Mouse (Mus musculus) liver, adult 2 months (tissue): ENCODE measurements around the gene Snrpd2. TPM values are rescaled to one million over a fixed set of nuclear protein-coding genes. Genes with fewer than 3 reads are reported as not detected.

Source experiments
- DNase-seq: peaks from one replicate; pipeline ENCODE4 v3.0.0-alpha.2; 2011; ENCODE audit warnings: low read depth, low spot score; ENCODE audit errors: extremely low read depth
- H3K27ac ChIP-seq: fragments of 200-500 bp; replicated peaks from 2 replicates; pipeline ENCODE4 v1.5.1; 2012; ENCODE audit warnings: low read depth, mild to moderate bottlenecking, control low read depth, inconsistent platforms, low read length; ENCODE audit not compliant: insufficient read depth
- H3K27me3 ChIP-seq: fragments of 200-500 bp; 2 replicates; pipeline ENCODE4 v1.6.1; 2012; ENCODE audit warnings: mild to moderate bottlenecking, moderate library complexity, low read length, inconsistent platforms; ENCODE audit not compliant: control insufficient read depth, insufficient read depth
- H3K36me3 ChIP-seq: fragments of 200-500 bp; 2 replicates; pipeline ENCODE4 v1.6.1; 2012; ENCODE audit warnings: low read length, inconsistent platforms; ENCODE audit not compliant: control insufficient read depth, insufficient read depth
- H3K4me1 ChIP-seq: fragments of 200-500 bp; 2 replicates; pipeline ENCODE4 v1.6.1; 2011; ENCODE audit warnings: low read length; ENCODE audit not compliant: control insufficient read depth, insufficient read depth
- H3K4me3 ChIP-seq: fragments of 200-500 bp; 2 replicates; pipeline ENCODE4 v1.5.1; 2011; ENCODE audit warnings: low read depth, mild to moderate bottlenecking, control low read depth, low read length, moderate library complexity; ENCODE audit not compliant: insufficient read depth
- H3K79me2 ChIP-seq: fragments of 200-500 bp; 2 replicates; pipeline ENCODE4 v1.6.1; 2012; ENCODE audit warnings: inconsistent platforms, mild to moderate bottlenecking, low read length, moderate library complexity; ENCODE audit not compliant: control insufficient read depth, insufficient read depth
- H3K9ac ChIP-seq: fragments of 200-500 bp; 2 replicates; pipeline ENCODE4 v1.6.1; 2012; ENCODE audit warnings: low read depth, mild to moderate bottlenecking, control low read depth, inconsistent platforms, low read length
- CTCF ChIP-seq: fragments of 200-500 bp; IDR thresholded peaks from 2 replicates; pipeline ENCODE4 v1.5.1; 2011; ENCODE audit warnings: low read depth, low read length, control low read depth
- POLR2A ChIP-seq: fragments of 200-500 bp; IDR thresholded peaks from 2 replicates; pipeline ENCODE4 v1.6.1; 2011; ENCODE audit warnings: low read length, control low read depth; ENCODE audit not compliant: insufficient read depth; ENCODE audit errors: extremely low read depth
- WGBS: fragments of 180-500 bp; shearing (Covaris S2); methylation state at CpG from one replicate; pipeline ENCODE4 v1.1.7; 2018; 5-methylcytosine and 5-hydroxymethylcytosine counted together
- polyA plus RNA-seq: library from polyadenylated mRNA; depleted of rRNA; stranded (reverse); fragments of >200 nt; gene quantifications from 2 replicates; pipeline ENCODE4 v1.2.3, GENCODE M21; 2012
- total RNA-seq: library from RNA; depleted of rRNA; stranded (reverse); fragments of >200 nt; gene quantifications from 2 replicates; pipeline ENCODE4 v1.2.3, GENCODE M21; 2014

The Snrpd2 gene
- total and polyA plus RNA-seq, 2 experiments = 16.4 to 28.4 TPM

DNA sequence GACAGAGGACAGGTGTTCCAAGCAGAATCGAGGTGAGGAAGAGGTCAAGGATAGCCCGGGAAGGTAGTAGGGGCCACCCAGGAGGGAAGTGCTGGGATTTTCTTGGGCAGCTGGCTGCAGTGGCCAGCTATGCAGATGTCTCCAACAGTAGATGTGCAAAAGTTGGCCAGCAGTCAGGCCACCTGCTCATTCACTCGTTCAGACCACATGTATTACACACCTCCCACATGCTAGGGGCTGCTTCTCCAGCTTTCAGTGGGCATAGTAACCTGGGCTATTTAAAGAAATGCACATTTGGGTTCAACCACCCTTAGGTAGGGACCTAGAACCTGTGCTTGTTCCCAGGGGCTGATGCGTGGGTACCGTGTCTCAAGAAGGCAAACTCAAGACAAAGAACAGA lies 21.8 kb upstream of the Snrpd2 start:
- no peaks in the 10 kb centered on the region for H3K36me3 ChIP-seq
- H3K4me1 ChIP-seq = peaks cover 10% of the 10 kb centered on the region; the same call in 1 of the 2 replicates
- WGBS = 93% methylated on average over 5 of the region's 5 CpGs
- no peak overlapping the region for H3K9ac ChIP-seq
- TF ChIP-seq POLR2A (no peak), CTCF (no peak)
- no peaks in the 10 kb centered on the region for H3K27me3 ChIP-seq
- DNase-seq = no peak
- peaks cover 9% of the 10 kb centered on the region; the same call in 1 of the 2 replicates for H3K79me2 ChIP-seq
- H3K4me3 ChIP-seq = no peak overlapping the region
- no peak overlapping the region for H3K27ac ChIP-seq

DNA sequence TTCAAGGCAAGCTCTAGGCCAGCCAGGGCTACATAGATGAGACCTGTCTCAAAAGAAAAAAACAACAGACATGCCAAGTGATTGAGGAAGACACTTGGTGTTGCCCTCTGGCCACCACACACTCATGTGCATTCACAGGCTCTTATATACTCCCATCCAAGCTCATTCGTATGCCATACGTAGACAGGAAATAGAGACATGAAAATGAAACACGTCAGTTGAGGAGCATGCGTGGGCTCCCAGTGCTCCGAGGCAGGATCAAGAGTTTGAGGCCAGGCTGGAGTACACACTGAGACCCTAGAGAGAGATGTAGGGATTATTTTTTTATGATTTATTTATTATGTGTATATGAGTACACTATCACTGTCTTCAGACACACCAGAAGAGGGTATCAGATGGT lies 20.1 kb upstream of the Snrpd2 start:
- H3K27ac ChIP-seq = no peak overlapping the region
- H3K9ac ChIP-seq = no peak overlapping the region
- H3K4me1 ChIP-seq = peaks cover 10% of the 10 kb centered on the region; the same call in 1 of the 2 replicates
- DNase-seq = no peak
- no peaks in the 10 kb centered on the region for H3K36me3 ChIP-seq
- no peak for TF ChIP-seq POLR2A
- no peak for TF ChIP-seq CTCF
- no peaks in the 10 kb centered on the region for H3K27me3 ChIP-seq
- H3K79me2 ChIP-seq = peaks cover 14% of the 10 kb centered on the region; the same call in 1 of the 2 replicates
- WGBS = 90% methylated on average over 5 of the region's 5 CpGs
- H3K4me3 ChIP-seq = no peak overlapping the region

DNA sequence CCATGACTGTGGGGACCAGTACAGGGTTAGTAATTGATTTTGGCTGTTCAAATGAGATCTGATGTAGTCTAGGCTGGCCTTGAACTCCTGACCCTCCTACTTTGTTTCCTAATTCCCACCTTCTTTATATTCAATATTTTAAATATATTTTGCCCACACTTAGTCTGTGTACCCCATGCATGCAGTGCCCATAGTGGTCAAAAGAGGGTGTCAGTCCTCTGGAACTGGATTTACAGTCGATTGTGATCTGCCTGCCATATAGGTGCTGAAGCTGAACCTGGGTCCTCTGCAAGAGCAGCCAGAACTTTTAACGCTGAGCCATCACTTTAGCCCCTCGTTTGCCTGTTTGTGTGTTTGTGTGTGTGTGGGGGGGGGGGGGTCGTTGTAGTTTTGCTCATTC lies 18.9 kb upstream of the Snrpd2 start:
- Histone ChIP-seq H3K36me3 (no peaks in the 10 kb centered on the region), H3K27me3 (no peaks in the 10 kb centered on the region), H3K27ac (peak overlapping the region; percentile 62), H3K9ac (no peak overlapping the region), H3K79me2 (peaks cover 9% of the 10 kb centered on the region; the same call in 1 of the 2 replicates), H3K4me3 (no peak overlapping the region), H3K4me1 (peaks cover 8% of the 10 kb centered on the region; the same call in 1 of the 2 replicates)
- 10% methylated on average over 4 of the region's 4 CpGs for WGBS
- peak; percentile 31 for DNase-seq
- TF ChIP-seq POLR2A (no peak), CTCF (no peak)

DNA sequence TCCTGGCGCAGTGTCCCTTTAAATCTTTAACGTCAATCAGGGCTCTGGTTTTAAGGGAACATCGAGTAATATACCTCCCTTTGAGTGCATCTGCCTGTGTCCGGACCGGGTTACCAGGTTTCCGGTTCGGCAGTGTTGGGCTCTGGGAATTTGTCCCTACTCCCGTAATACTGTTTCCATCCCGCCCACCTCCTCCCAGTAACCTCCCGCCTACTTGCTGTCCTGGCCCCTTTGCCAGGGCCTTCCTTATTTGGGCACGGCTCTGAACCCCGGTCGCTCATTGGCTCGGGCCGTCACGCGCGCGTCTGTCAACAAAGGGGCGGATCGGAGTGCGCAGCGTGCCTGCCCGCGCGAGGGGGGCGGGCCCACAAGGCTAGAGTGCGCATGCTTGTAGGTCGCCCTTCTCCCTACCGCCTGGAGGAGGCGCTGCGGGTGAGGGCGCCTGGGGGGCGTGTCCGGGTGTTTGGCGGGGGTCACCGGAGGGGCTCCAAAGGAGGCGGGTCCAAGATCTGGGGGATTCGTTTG lies 18.1 kb upstream of the Snrpd2 start:
- Histone ChIP-seq H3K4me3 (peak overlapping the region; percentile 40), H3K9ac (peak overlapping the region; percentile 52), H3K27ac (peak overlapping the region; percentile 62), H3K4me1 (peaks cover 8% of the 10 kb centered on the region; the same call in 1 of the 2 replicates), H3K27me3 (no peaks in the 10 kb centered on the region), H3K79me2 (peaks cover 10% of the 10 kb centered on the region; the same call in 1 of the 2 replicates), H3K36me3 (peaks cover under 1% of the 10 kb centered on the region; the same call in 1 of the 2 replicates)
- DNase-seq = peak; percentile 99
- TF ChIP-seq POLR2A (0 out of 2 replicates have a peak, but pooled peaks have one; percentile 14), CTCF (peak; percentile 79)
- WGBS = under 1% methylated on average over 39 of the region's 39 CpGs

DNA sequence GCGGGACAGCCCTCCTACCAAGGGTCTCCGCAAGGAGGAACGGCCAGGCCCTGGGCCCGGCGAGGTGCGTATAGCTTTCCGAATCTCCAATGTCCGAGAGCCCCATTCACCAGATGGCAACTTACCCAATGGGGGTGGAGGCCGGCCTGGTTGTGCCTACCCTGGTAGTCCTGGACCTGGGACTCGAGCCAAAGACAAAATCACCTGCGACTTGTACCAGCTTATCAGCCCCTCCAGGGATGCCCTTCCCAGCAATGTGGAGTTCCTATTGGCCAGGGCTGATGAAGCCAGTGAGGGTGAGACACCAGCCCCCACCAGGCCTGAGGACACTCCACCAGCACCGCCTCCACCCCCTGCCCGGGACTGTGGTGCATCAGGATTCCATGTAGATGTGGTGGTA lies 13.4 kb upstream of the Snrpd2 start:
- Histone ChIP-seq H3K9ac (no peak overlapping the region), H3K36me3 (peaks cover 3% of the 10 kb centered on the region; the same call in 1 of the 2 replicates), H3K27me3 (no peaks in the 10 kb centered on the region), H3K79me2 (peaks cover 17% of the 10 kb centered on the region; the same call in 1 of the 2 replicates), H3K4me3 (no peak overlapping the region), H3K4me1 (peaks cover 3% of the 10 kb centered on the region; the same call in 1 of the 2 replicates), H3K27ac (no peak overlapping the region)
- no peak for DNase-seq
- no peak for TF ChIP-seq POLR2A
- no peak for TF ChIP-seq CTCF
- 97% methylated on average over 13 of the region's 13 CpGs for WGBS

DNA sequence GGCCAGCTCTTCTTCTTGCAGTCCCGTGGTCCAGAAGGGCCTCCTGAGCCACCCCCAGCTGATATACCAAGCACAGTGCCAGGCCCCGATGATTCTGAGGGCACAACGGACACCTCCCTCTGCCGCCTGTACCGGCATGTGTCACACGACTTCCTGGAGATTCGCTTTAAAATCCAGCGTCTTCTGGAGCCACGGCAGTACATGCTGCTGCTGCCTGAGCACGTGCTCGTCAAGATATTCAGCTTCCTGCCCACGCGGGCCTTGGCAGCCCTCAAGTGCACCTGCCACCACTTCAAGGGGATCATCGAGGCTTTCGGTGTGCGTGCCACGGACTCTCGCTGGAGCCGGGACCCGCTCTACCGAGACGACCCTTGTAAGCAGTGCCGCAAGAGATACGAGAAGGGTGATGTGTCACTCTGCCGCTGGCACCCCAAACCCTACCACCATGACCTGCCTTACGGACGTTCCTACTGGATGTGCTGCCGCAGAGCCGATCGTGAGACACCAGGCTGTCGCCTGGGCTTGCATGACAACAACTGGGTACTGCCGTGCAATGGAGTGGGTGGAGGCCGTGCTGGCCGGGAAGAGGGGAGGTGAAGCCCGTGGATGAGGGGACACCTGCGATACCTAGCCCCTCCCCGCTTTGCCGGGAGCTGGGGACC lies 12.7 kb upstream of the Snrpd2 start:
- Histone ChIP-seq H3K9ac (no peak overlapping the region), H3K4me3 (no peak overlapping the region), H3K27me3 (no peaks in the 10 kb centered on the region), H3K79me2 (peaks cover 17% of the 10 kb centered on the region; the same call in 1 of the 2 replicates), H3K36me3 (peaks cover 3% of the 10 kb centered on the region; the same call in 1 of the 2 replicates), H3K4me1 (peaks cover 3% of the 10 kb centered on the region; the same call in 1 of the 2 replicates), H3K27ac (no peak overlapping the region)
- TF ChIP-seq CTCF (no peak), POLR2A (no peak)
- no peak for DNase-seq
- WGBS = 92% methylated on average over 38 of the region's 38 CpGs
